Mouse (Mus musculus) right cerebral cortex, postnatal 36 days (tissue): ENCODE measurements at regions not wholly inside any gene's neighbourhood (a gene's known extent, or its start where the extent isn't known, plus 50 kb on each side); places are given as distances from the start of the nearest gene placed in this dataset.
"Not testable (repeated sequence)": the region's sequence is repeated elsewhere in the genome, so short reads cannot be mapped to it uniquely, and the experiment has no call there.

Experiments used
- DNase-seq, 2 experiments: peaks; one replicate each; pipeline ENCODE4 v3.0.0; 2022; ENCODE audit warnings: low spot score in 2 of 2, mixed read lengths in 1 of 2

- DNase-seq: no peak
These were observed 307.4 kb downstream of the Phex start for GRCm38 (mm10) chrX:157107747-157108146.

DNA sequence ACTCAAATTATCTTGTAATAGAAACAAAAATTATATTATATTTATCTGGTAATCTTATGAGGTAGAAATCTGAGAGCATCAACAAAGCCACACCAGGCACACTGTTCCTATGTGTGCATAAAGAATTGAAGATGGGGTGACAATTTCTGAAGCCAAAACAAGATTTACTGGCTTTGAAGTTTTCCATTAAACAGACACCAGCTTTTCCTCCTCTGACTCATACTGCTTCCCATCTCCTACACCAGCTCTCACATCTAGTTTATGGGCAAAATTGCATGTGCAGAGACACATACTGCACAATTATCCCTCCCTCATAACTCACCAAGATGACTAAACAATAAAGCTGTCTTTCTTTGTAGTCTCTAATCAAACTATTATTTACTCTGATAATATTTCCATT, 335.1 kb downstream of the Phex start:
- no peak for DNase-seq

DNA sequence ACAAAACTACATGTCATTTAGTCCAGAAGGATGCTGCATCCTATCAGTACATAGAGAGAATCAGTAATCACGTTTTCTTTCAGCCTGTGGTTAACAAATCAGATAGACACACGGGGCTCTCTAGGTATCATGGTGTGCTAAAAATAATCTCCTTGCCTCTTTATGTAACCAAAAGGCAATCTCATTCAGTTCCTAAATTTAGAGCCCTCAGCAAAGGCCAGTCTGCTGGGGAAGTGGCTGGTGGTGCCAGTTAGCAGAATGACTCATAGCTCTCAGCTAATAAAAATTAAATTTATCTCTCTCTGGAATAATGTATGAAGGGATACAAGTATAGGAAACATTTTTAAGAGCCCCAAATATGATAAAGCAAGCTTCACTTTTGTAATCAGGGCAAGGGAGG, 335.5 kb downstream of the Phex start:
- DNase-seq: peak in 1 of 2 experiments; percentile 1

- not testable (repeated sequence) for DNase-seq
These were observed 337.1 kb downstream of the Phex start for GRCm38 (mm10) chrX:157078061-157078460.

DNA sequence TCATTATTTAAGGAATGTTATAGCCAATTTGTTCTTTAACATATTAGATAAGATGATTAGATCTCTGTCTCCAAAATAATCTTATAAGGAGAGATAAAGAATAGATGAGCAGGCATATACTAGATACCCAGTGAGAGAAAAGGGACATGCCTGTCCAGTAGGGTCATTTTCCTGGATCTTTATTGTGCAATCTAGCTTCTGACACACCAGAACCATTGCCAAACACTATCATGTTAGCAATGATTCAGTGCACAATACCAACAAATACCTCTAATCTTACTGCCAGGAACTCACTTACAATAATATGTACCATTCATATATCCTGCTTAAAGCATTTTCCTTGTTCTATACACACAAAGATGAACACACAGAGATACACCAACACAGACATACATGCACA, 338.9 kb downstream of the Phex start:
- DNase-seq: no peak

- DNase-seq: no peak
These were observed 363.3 kb downstream of the Phex start for GRCm38 (mm10) chrX:157051629-157052315.

- no peak for DNase-seq
These were observed 386.2 kb downstream of the Phex start for GRCm38 (mm10) chrX:157028913-157029312.

- no peak for DNase-seq
These were observed 390.8 kb downstream of the Phex start for GRCm38 (mm10) chrX:157024343-157024742.

DNA sequence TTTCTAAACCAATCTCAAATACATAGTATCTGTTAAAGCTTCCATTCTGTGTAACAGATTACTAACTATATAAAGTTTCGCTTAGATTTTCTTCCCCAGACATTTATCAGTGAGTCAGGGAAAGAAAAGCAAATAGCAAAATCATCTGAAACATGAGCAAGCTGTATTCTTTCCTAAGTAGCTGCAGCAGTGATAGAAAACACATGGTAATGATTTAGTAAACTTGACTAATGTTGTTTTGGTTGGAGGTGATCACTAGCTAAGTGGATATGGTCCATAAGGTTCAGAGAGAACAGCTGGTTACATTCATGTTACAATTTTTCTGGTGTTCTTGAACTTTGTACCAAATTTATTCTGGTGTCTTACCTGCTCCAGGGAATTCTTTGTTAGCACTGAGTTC, 393.3 kb downstream of the Phex start:
- DNase-seq: no peak

- DNase-seq: no peak
These were observed 394.8 kb downstream of the Phex start for GRCm38 (mm10) chrX:157020337-157020736.

GRCm38 (mm10) chrX:156989986-156990518, 425.1 kb downstream of the Phex start:
- no peak for DNase-seq

DNA sequence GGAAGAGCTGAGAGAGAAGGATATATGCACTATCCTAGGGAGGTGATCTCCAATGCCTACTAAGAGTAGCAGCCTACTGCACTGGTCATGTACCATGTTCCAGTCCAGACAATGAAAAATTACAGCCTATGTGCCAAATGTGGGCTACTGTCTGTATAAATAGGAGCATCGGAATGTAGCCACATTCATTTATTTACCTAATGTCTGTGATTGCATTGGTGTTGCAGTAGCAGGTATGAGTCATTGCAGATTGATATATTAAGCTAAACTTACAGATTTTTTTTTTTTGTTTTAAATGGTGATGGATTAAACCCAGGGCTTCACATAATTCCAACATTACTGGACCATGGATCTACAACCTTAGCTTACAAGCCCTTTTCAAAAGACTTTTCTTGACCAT, 468.0 kb downstream of the Phex start:
- DNase-seq: no peak

GRCm38 (mm10) chrX:156944223-156944622, 470.9 kb downstream of the Phex start:
- DNase-seq: no peak

DNA sequence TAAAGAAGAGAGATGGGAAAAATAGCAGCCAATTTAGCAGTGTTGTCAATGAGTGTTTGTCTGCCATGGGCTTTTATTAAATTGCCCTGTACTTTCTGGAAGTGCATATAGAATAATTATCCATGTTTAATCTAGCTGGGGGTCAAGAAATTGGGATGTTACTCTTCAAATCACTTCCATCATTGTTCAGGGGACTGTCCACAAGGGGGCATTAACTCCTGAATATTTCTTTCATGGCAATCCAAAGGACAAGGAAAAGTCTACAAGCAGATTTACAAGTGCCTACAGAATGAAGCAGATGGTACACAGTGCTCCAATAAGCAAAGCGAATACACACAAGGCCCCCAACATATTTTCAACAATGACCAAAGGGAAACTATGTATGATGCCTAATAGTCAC, 501.7 kb downstream of the Phex start:
- DNase-seq: no peak
